Mouse (Mus musculus): Measurements from ENCODE around the gene Natd1. TPM values are rescaled to one million over a fixed set of nuclear protein-coding genes. Genes with fewer than 3 reads are reported as not detected.

Gene Natd1
- 4.7 and 5.0 TPM in 2 replicates for polyA plus RNA-seq (2012)

GRCm38 (mm10) chr11:60914491-60914890, at the start of gene Natd1:
Natd1 (minus strand) TSS chr11:60914750.

GRCm38 (mm10) chr11:60931869-60932481, 17.4 kb upstream of the Natd1 start, which contains the start of gene Map2k3:
Map2k3 (plus strand) TSS chr11:60932033.

GRCm38 (mm10) chr11:60878675-60879294, 35.8 kb downstream of the Natd1 start, which contains the start of gene Tmem11:
Tmem11 (minus strand) TSS chr11:60879272.

Other genes starting within 250 kb of the Natd1 start
- 21.9 and 25.6 TPM in 2 replicates for gene Llgl1, start 215.0 kb downstream of the Natd1 start, polyA plus RNA-seq (2012)
- 166 and 206 TPM in 2 replicates for gene Flii, start 187.5 kb downstream of the Natd1 start, polyA plus RNA-seq (2012)
- 17.2 and 18.6 TPM in 2 replicates for gene Mief2, start 186.4 kb downstream of the Natd1 start, polyA plus RNA-seq (2012)
- gene Top3a, start 137.4 kb downstream of the Natd1 start, polyA plus RNA-seq (2012) = 7.5 and 7.8 TPM in 2 replicates
- gene Smcr8, start 137.2 kb downstream of the Natd1 start, polyA plus RNA-seq (2012) = 1.9 and 2.0 TPM in 2 replicates
- gene Shmt1, start 103.0 kb downstream of the Natd1 start, polyA plus RNA-seq (2012) = 7.0 TPM in 2 replicates
- gene Dhrs7b, start 84.1 kb downstream of the Natd1 start, polyA plus RNA-seq (2012) = 2.5 and 2.7 TPM in 2 replicates
- gene Tmem11, start 35.5 kb downstream of the Natd1 start, polyA plus RNA-seq (2012) = 35.8 and 40.4 TPM in 2 replicates
- gene Map2k3, start 17.3 kb upstream of the Natd1 start, polyA plus RNA-seq (2012) = 274 and 275 TPM in 2 replicates
- 0.05 TPM in 1 of 2 replicates, not detected in the other for gene Kcnj12, start 107.8 kb upstream of the Natd1 start, polyA plus RNA-seq (2012)
- 121 and 133 TPM in 2 replicates for gene Tnfrsf13b, start 212.0 kb upstream of the Natd1 start, polyA plus RNA-seq (2012)